Mouse (Mus musculus) embryonic facial prominence, embryonic 14.5 days (tissue): ENCODE data around the gene Dbx1. TPM values are rescaled to one million over a fixed set of nuclear protein-coding genes. Genes with fewer than 3 reads are reported as not detected.

Experiments used
- ATAC-seq: fragments of 200-750 bp; cut with Nextera tagmentation; 2 replicates; pipeline ENCODE4 v1.8.0; 2017; ENCODE audit warnings: low read depth, moderate number of reproducible peaks, moderate TSS enrichment
- DNase-seq: peaks from one replicate; pipeline ENCODE4 v3.0.0-alpha.2; 2015; ENCODE audit warnings: low spot score
- H3K27ac ChIP-seq: fragments of 300-500 bp; sonication (generic); replicated peaks from 2 replicates; pipeline ENCODE4 v1.5.1; 2014; ENCODE audit warnings: low read depth, mild to moderate bottlenecking, low read length, moderate library complexity
- H3K27me3 ChIP-seq: fragments of 300-500 bp; sonication (generic); replicated peaks from 2 replicates; pipeline ENCODE4 v1.6.1; 2014; ENCODE audit warnings: low read length; ENCODE audit not compliant: control insufficient read depth, insufficient read depth
- H3K36me3 ChIP-seq: fragments of 300-500 bp; sonication (generic); 2 replicates; pipeline ENCODE4 v1.6.1; 2014; ENCODE audit warnings: low read length, mixed read lengths; ENCODE audit not compliant: control insufficient read depth, insufficient read depth
- H3K4me1 ChIP-seq: fragments of 300-500 bp; sonication (generic); 2 replicates; pipeline ENCODE4 v1.6.1; 2014; ENCODE audit warnings: antibody characterized with exemption, low read length; ENCODE audit not compliant: control insufficient read depth, insufficient read depth
- H3K4me2 ChIP-seq: fragments of 300-500 bp; sonication (generic); 2 replicates; pipeline ENCODE4 v1.6.1; 2014; ENCODE audit warnings: low read depth, mild to moderate bottlenecking, low read length, moderate library complexity, mixed read lengths
- H3K4me3 ChIP-seq: fragments of 300-500 bp; sonication (generic); 2 replicates; pipeline ENCODE4 v1.5.1; 2014; ENCODE audit warnings: low read depth, mild to moderate bottlenecking, low read length
- H3K9ac ChIP-seq: fragments of 300-500 bp; sonication (generic); 2 replicates; pipeline ENCODE4 v1.6.1; 2014; ENCODE audit warnings: low read depth, mild to moderate bottlenecking, low read length, moderate library complexity, mixed read lengths
- H3K9me3 ChIP-seq: fragments of 300-500 bp; sonication (generic); 2 replicates; pipeline ENCODE4 v1.6.1; 2016; ENCODE audit warnings: low read length; ENCODE audit not compliant: control insufficient read depth
- WGBS: fragments of 180-500 bp; shearing (Covaris S2); extraction: QIAGEN DNeasy Blood & Tissue Kit; methylation state at CpG from one replicate; pipeline ENCODE4 v1.1.7; 2014; 5-methylcytosine and 5-hydroxymethylcytosine counted together
- polyA plus RNA-seq: library from polyadenylated mRNA; unstranded; fragments of >200 nt; fragmentation: Nextera tagmentation; extraction: Ambion mirVana; gene quantifications from 2 replicates; pipeline ENCODE4 v1.2.1, GENCODE M21; 2014

The Dbx1 gene
- 5.7 and 7.7 TPM in 2 replicates for polyA plus RNA-seq

GRCm38 (mm10) chr7:49636491-49637115 is at the start of gene Dbx1:
TSS of gene Dbx1 (minus strand) at chr7:49636849.
- Histone ChIP-seq H3K9ac (no peak within 1 kb of the TSS), H3K36me3 (no peaks in the 10 kb centered on the region), H3K9me3 (no peaks in the 10 kb centered on the region), H3K27ac (no peak within 1 kb of the TSS), H3K27me3 (peaks cover 97% of the 10 kb centered on the region), H3K4me2 (no peak within 1 kb of the TSS), H3K4me1 (peaks cover 5% of the 10 kb centered on the region; the same call in 1 of the 2 replicates), H3K4me3 (peak within 1 kb of the TSS; percentile 11; the same call in 1 of the 2 replicates)
- peak; percentile 34 for DNase-seq
- ATAC-seq: peak; percentile 24; the same call in 1 of the 2 replicates
- 3% methylated on average over 25 of the region's 33 CpGs for WGBS

GRCm38 (mm10) chr7:49678826-49679377 is 42.3 kb upstream of the Dbx1 start:
- WGBS: 6% methylated on average over 9 of the region's 9 CpGs
- Histone ChIP-seq H3K27ac (no peak overlapping the region), H3K36me3 (no peaks in the 10 kb centered on the region), H3K9ac (no peak overlapping the region), H3K4me1 (no peaks in the 10 kb centered on the region), H3K27me3 (peaks cover 59% of the 10 kb centered on the region), H3K4me2 (no peak overlapping the region), H3K4me3 (no peak overlapping the region), H3K9me3 (no peaks in the 10 kb centered on the region)
- DNase-seq (peak; percentile 76), ATAC-seq (peak; percentile 82)

GRCm38 (mm10) chr7:49678100-49678825 is 41.6 kb upstream of the Dbx1 start:
- WGBS: 2% methylated on average over 22 of the region's 22 CpGs
- DNase-seq: no peak
- Histone ChIP-seq H3K27ac (no peak overlapping the region), H3K36me3 (no peaks in the 10 kb centered on the region), H3K27me3 (peaks cover 55% of the 10 kb centered on the region), H3K4me2 (no peak overlapping the region), H3K4me3 (no peak overlapping the region), H3K9me3 (no peaks in the 10 kb centered on the region), H3K9ac (no peak overlapping the region), H3K4me1 (no peaks in the 10 kb centered on the region)
- no peak for ATAC-seq

- DNase-seq: no peak
- peaks cover 53% of the 10 kb centered on the region for H3K27me3 ChIP-seq
- H3K27ac ChIP-seq: no peak overlapping the region
- no peak overlapping the region for H3K4me2 ChIP-seq
- WGBS: 5% methylated on average over 9 of the region's 9 CpGs
- no peak overlapping the region for H3K9ac ChIP-seq
- H3K4me3 ChIP-seq: no peak overlapping the region
- no peaks in the 10 kb centered on the region for H3K9me3 ChIP-seq
- ATAC-seq: no peak
- no peaks in the 10 kb centered on the region for H3K36me3 ChIP-seq
- no peaks in the 10 kb centered on the region for H3K4me1 ChIP-seq
Measured at GRCm38 (mm10) chr7:49677166-49677565, 40.5 kb upstream of the Dbx1 start.

- H3K9me3 ChIP-seq: no peaks in the 10 kb centered on the region
- H3K27ac ChIP-seq: no peak overlapping the region
- H3K36me3 ChIP-seq: no peaks in the 10 kb centered on the region
- H3K4me1 ChIP-seq: no peaks in the 10 kb centered on the region
- 9% methylated on average over 5 of the region's 5 CpGs for WGBS
- H3K4me3 ChIP-seq: no peak overlapping the region
- no peak overlapping the region for H3K9ac ChIP-seq
- peaks cover 52% of the 10 kb centered on the region for H3K27me3 ChIP-seq
- ATAC-seq: no peak
- no peak for DNase-seq
- H3K4me2 ChIP-seq: no peak overlapping the region
Measured at GRCm38 (mm10) chr7:49676627-49677026, 40.0 kb upstream of the Dbx1 start.

DNA sequence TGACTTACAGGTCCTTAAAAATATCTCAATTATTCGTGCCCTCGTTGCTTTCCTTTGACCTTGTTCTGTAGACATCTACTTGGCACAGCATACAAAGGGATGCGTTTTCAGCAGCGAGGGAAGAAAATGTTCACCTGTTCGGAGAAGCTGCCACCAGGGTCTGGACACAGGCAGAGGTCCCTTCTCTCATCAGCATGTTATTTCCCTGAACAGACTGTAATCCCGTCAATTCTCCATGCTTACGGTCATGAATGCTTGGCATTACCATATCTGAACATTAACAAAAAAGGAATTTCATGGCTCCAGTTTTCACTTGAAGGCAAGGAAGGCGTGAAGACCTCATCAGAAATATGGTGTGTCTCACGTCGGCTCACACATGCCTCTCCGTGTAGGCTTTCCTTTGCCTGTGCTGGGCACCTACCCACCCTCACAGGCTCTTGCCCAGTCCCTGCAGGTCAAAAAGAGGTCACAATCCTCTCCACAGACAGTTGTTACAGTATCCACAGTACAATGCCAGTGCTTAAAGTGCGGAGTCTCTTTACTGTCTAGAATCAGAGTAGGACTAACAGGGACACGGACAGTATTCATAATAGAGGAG is 31.7 kb upstream of the Dbx1 start:
- WGBS: 85% methylated on average over 13 of the region's 13 CpGs
- peak; percentile 82 for ATAC-seq

DNA sequence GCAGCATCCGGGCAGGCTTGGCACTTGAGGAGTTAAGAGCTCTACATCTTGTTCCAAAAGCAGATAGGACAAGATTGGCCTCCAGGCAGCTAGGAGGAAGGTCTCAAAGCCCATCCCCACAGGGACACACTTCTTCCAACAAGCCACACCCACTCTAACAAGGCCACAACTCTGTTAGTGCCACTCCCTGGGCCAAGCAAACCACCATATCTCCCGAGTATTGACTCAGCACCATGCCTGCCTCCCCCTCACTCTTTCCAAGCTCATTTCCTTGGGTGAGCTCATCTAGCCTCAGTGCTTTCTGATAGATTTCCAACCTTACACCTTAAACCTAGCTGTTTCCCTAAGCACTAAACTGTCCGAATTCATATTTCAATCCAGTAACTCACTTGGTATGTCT is 26.9 kb upstream of the Dbx1 start:
- H3K9ac ChIP-seq: no peak overlapping the region
- H3K27me3 ChIP-seq: peaks cover 26% of the 10 kb centered on the region
- ATAC-seq: no peak
- H3K4me3 ChIP-seq: no peak overlapping the region
- H3K4me2 ChIP-seq: no peak overlapping the region
- peaks cover 9% of the 10 kb centered on the region; the same call in 1 of the 2 replicates for H3K4me1 ChIP-seq
- 83% methylated on average over 3 of the region's 3 CpGs for WGBS
- no peaks in the 10 kb centered on the region for H3K36me3 ChIP-seq
- H3K27ac ChIP-seq: no peak overlapping the region
- H3K9me3 ChIP-seq: no peaks in the 10 kb centered on the region
- no peak for DNase-seq

More for the DNA sequence above, 31.7 kb upstream of the Dbx1 start:
- no peak overlapping the region for H3K9ac ChIP-seq
- H3K27ac ChIP-seq: no peak overlapping the region
- H3K4me2 ChIP-seq: no peak overlapping the region
- no peaks in the 10 kb centered on the region for H3K36me3 ChIP-seq
- no peaks in the 10 kb centered on the region for H3K4me1 ChIP-seq
- no peaks in the 10 kb centered on the region for H3K9me3 ChIP-seq
- DNase-seq: peak; percentile 55
- H3K27me3 ChIP-seq: peaks cover 4% of the 10 kb centered on the region; the same call in 1 of the 2 replicates
- no peak overlapping the region for H3K4me3 ChIP-seq

GRCm38 (mm10) chr7:49662492-49663026 is 25.9 kb upstream of the Dbx1 start:
- no peak overlapping the region for H3K9ac ChIP-seq
- ATAC-seq: no peak
- H3K36me3 ChIP-seq: no peaks in the 10 kb centered on the region
- DNase-seq: peak; percentile 74
- H3K9me3 ChIP-seq: no peaks in the 10 kb centered on the region
- peaks cover 9% of the 10 kb centered on the region; the same call in 1 of the 2 replicates for H3K4me1 ChIP-seq
- no peak overlapping the region for H3K4me3 ChIP-seq
- H3K27me3 ChIP-seq: peaks cover 29% of the 10 kb centered on the region
- H3K4me2 ChIP-seq: peak overlapping the region; percentile 23
- 8% methylated on average over 7 of the region's 7 CpGs for WGBS
- no peak overlapping the region for H3K27ac ChIP-seq
